Mouse (Mus musculus): ENCODE data around the gene Pold4. TPM values are rescaled to one million over a fixed set of nuclear protein-coding genes. Genes with fewer than 3 reads are reported as not detected.

Gene Pold4
- polyA plus RNA-seq, 1 experiment from 2014 or later, result 15.2 TPM

DNA sequence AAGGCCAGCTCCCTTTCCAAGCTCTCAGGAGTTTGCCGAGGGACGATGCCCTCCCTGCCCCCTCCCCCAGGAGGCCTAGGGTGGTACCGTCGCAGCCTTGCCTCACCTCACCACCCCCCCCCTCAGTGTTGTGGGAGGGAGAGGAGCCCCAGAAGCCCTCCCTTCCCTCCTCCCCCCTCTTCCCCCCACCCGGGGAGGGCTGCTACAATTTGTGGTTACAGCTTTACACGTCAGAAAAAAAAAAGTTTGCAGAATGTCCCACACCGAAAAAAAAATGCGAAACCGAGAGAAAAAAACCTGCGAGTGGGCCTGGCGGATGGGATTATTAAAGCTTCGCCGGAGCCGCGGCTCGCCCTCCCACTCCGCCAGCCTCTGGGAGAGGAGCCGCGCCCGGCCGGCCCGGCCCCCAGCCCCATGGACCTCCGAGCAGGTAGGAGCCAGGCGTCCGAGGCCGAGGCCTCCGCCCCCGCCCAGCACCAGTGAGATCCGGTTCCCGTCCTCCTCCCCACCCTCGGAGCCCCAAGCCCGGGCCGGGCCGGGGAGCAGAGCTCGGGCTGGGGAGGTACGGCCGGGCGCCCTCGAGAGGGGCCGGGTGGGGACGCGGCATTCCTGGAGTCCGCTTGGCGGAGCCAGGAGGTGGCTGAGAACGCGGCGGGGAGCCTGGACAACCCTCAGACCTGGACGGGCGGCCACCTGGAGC, 17.5 kb upstream of the Pold4 start, which contains the start of the genes Clcf1 and AC109138.7:
Clcf1 (plus strand) TSS at position 168 of the 700 bp plus-strand sequence.
AC109138.7 (plus strand) TSS at position 287 of the 700 bp plus-strand sequence.
- Histone ChIP-seq H3K9ac (ENCODE audit: low read length) (peak within 1 kb of the TSS; percentile 65), H3K27ac (ENCODE audit: low read depth, low read length) (no peak within 1 kb of the TSS), H3K4me2 (ENCODE audit: low read depth) (peak within 1 kb of the TSS; percentile 97), H3K9me3 (ENCODE audit: control insufficient read depth, low read length) (no peaks in the 10 kb centered on the region), H3K4me3 (ENCODE audit: low read depth, low read length) (peak within 1 kb of the TSS; percentile 59), H3K36me3 (ENCODE audit: control insufficient read depth, insufficient read depth, low read length) (no peaks in the 10 kb centered on the region), H3K4me1 (ENCODE audit: control insufficient read depth, insufficient read depth, low read length) (peaks cover 8% of the 10 kb centered on the region), H3K27me3 (ENCODE audit: control insufficient read depth, insufficient read depth, low read length) (peaks cover 50% of the 10 kb centered on the region)
- WGBS, result under 1% methylated on average over 49 of the region's 49 CpGs
- ATAC-seq (ENCODE audit: insufficient read depth, low FRiP score, low TSS enrichment) (peak; percentile 50), DNase-seq (ENCODE audit: low spot score) (peak; percentile 59)

DNA sequence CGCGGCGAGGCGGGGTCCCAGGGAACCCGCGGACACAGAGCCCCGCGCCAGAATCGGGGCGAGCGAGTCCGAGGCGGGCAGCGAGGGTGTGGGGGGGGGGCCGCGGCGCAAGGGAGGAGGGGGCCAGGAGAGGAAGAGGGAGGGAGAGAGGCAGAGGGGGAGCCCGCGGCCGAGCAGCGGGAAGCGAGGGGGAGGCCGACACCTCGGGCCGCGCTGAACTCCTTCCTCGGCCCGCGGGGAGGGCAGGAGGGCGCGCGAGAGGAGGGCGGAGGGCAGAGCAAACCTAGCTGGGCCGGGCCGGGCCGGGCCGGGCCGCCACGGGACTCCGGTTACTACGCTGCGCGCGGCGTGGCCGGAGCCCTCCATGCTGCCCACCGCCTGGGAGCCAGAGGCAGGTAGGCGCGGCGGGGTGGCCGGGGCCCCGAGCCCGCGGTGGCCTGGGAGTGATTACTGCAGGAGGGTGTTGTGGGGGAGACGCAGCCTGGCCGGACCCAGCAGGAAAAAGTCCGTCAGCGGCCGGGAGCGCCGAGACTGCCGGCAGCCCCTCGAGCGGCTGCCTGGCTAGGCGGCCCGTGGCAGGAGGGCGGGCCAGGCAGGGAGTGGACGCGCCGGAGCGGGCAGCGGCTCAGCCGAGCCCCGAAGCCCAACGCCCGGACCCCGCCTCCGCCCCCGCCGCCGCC, 16.8 kb upstream of the Pold4 start:
- Histone ChIP-seq H3K27ac (ENCODE audit: low read depth, low read length) (no peak overlapping the region), H3K4me2 (ENCODE audit: low read depth) (peak overlapping the region; percentile 97), H3K4me3 (ENCODE audit: low read depth, low read length) (peak overlapping the region; percentile 59), H3K9me3 (ENCODE audit: control insufficient read depth, low read length) (no peaks in the 10 kb centered on the region), H3K27me3 (ENCODE audit: control insufficient read depth, insufficient read depth, low read length) (peaks cover 50% of the 10 kb centered on the region), H3K4me1 (ENCODE audit: control insufficient read depth, insufficient read depth, low read length) (peaks cover 8% of the 10 kb centered on the region), H3K36me3 (ENCODE audit: control insufficient read depth, insufficient read depth, low read length) (no peaks in the 10 kb centered on the region), H3K9ac (ENCODE audit: low read length) (peak overlapping the region; percentile 65)
- WGBS, result under 1% methylated on average over 35 of the region's 81 CpGs
- DNase-seq (ENCODE audit: low spot score), result peak; percentile 35
- ATAC-seq (ENCODE audit: insufficient read depth, low FRiP score, low TSS enrichment), result 0 out of 2 replicates have a peak, but pooled peaks have one; percentile 20

DNA sequence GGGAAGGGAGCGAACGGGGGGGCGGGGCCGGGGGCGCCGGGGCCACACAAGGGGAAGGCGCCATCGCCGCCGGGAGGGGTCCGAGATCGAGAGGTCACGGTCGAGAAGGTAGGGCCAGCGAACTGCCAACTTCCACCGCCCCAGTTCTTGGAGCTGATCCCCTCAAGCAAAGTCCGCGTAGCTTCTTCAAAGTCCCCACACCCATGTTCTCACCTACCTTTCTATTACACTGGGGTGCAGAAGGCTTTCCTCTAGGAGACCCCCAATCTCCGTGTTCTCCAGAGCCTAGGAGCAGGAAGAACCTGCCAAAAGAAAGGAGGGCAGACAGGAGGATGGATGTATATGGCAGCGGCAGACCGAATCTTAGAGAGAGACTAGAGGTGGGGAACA, 16.3 kb upstream of the Pold4 start:
- 4% methylated on average over 16 of the region's 21 CpGs for WGBS

DNA sequence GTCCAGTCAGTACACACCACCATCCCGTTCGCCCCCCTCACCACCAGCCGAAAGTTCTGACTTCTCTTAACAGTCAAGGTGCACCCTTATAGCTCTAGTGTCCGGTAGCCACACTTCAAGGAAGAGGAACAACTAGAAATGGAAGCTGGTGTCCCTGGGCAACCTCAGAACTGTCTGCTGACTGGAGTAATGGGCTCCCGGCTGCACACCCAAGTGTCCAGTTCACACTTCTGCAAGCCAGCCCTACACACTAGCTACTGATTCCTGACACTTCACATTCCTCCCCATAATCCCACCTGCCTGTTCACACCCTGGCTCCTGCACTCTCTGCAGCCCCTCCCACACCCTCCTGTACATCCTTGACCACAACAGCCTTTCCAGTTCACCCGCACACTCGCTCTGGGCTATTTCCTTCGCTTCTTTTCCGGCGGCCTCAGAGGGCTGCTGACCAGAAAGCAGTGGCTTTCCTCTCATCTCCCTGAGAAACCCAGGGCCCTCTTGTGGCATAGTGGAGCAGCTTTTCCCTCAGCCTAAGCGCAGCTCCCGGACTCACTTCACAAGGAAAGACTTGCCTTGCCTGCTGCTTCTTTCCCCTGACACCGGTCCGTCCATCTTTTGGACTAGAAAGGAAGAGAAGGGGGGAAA, 15.5 kb upstream of the Pold4 start:
- ATAC-seq (ENCODE audit: insufficient read depth, low FRiP score, low TSS enrichment) (no peak), DNase-seq (ENCODE audit: low spot score) (peak; percentile 52)
- 15% methylated on average over 14 of the region's 14 CpGs for WGBS
- Histone ChIP-seq H3K27ac (ENCODE audit: low read depth, low read length) (no peak overlapping the region), H3K4me2 (ENCODE audit: low read depth) (no peak overlapping the region), H3K36me3 (ENCODE audit: control insufficient read depth, insufficient read depth, low read length) (no peaks in the 10 kb centered on the region), H3K9me3 (ENCODE audit: control insufficient read depth, low read length) (no peaks in the 10 kb centered on the region), H3K4me3 (ENCODE audit: low read depth, low read length) (no peak overlapping the region), H3K9ac (ENCODE audit: low read length) (no peak overlapping the region), H3K27me3 (ENCODE audit: control insufficient read depth, insufficient read depth, low read length) (peaks cover 50% of the 10 kb centered on the region), H3K4me1 (ENCODE audit: control insufficient read depth, insufficient read depth, low read length) (peaks cover 8% of the 10 kb centered on the region)

More for the DNA sequence above, 16.3 kb upstream of the Pold4 start:
- ATAC-seq (ENCODE audit: insufficient read depth, low FRiP score, low TSS enrichment) (no peak), DNase-seq (ENCODE audit: low spot score) (peak; percentile 42)
- H3K27ac ChIP-seq (ENCODE audit: low read depth, low read length), result no peak overlapping the region
- H3K9ac ChIP-seq (ENCODE audit: low read length), result peak overlapping the region; percentile 65
- no peaks in the 10 kb centered on the region for H3K36me3 ChIP-seq (ENCODE audit: control insufficient read depth, insufficient read depth, low read length)
- H3K4me1 ChIP-seq (ENCODE audit: control insufficient read depth, insufficient read depth, low read length), result peaks cover 8% of the 10 kb centered on the region
- no peaks in the 10 kb centered on the region for H3K9me3 ChIP-seq (ENCODE audit: control insufficient read depth, low read length)
- H3K4me2 ChIP-seq (ENCODE audit: low read depth), result peak overlapping the region; percentile 97
- peak overlapping the region; percentile 59 for H3K4me3 ChIP-seq (ENCODE audit: low read depth, low read length)
- H3K27me3 ChIP-seq (ENCODE audit: control insufficient read depth, insufficient read depth, low read length), result peaks cover 50% of the 10 kb centered on the region

DNA sequence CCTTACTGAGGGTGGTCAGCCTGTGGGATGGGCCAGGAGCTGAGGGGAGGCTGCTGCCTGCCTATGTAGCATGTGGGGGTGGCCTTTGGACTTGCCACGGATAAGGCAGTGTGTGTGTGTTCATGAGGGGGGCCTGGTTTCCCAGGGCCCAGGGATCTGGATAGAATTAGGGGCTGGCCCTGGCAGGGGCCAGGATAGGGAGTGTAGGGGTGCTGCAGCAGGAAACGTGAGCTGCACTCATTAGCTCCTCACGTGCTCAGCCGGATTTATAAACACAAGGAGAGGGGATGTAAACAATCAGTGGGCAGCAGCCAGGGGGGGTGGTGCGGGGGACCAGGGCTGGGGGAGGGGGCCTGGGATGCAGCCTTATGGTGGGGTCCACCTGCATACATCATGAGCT, 14.6 kb upstream of the Pold4 start:
- Histone ChIP-seq H3K9me3 (ENCODE audit: control insufficient read depth, low read length) (no peaks in the 10 kb centered on the region), H3K9ac (ENCODE audit: low read length) (no peak overlapping the region), H3K4me1 (ENCODE audit: control insufficient read depth, insufficient read depth, low read length) (peaks cover 8% of the 10 kb centered on the region), H3K4me3 (ENCODE audit: low read depth, low read length) (no peak overlapping the region), H3K27me3 (ENCODE audit: control insufficient read depth, insufficient read depth, low read length) (peaks cover 46% of the 10 kb centered on the region), H3K4me2 (ENCODE audit: low read depth) (no peak overlapping the region), H3K27ac (ENCODE audit: low read depth, low read length) (no peak overlapping the region), H3K36me3 (ENCODE audit: control insufficient read depth, insufficient read depth, low read length) (no peaks in the 10 kb centered on the region)
- ATAC-seq (ENCODE audit: insufficient read depth, low FRiP score, low TSS enrichment) (no peak), DNase-seq (ENCODE audit: low spot score) (no peak)
- 9% methylated on average over 5 of the region's 5 CpGs for WGBS

DNA sequence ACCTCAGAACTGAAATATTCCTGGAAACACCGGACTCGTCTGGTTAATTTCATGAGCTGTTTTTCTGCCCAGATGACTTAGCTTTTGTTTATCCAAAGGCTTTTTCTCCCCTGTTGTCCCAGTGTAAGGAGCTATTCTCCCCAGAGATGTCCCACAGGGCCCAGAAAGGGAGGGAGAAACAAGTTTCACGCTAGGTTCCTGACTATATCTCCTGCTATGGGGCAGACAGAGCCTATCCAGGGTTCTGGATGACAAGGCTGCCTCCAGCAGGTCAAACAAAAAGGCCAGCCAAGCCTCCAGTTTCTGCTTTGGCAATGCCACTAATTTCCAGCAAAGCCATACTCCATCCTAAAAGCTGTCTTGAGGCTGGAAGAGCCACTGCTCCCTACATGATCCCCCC, 13.8 kb upstream of the Pold4 start:
- Histone ChIP-seq H3K27ac (ENCODE audit: low read depth, low read length) (no peak overlapping the region), H3K9ac (ENCODE audit: low read length) (no peak overlapping the region)

DNA sequence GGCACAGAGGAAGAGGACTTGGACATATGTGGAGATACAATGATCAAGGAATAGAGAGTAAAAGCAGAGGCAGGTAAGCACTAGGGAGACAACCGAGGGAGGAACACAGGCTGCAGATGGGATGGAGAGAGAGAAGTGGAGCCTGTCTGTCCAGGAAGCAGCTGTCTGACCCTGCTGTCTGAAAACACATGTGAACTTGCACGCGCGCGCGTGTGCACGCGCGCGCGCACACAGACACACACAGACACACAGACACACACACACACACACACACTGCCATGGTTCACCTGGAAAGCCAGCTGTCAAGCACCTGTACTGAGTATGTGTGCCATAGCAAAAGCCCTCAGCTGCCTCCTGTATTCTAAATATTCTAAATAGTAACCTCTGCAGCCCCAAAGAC, 13.4 kb upstream of the Pold4 start:
- Histone ChIP-seq H3K27me3 (ENCODE audit: control insufficient read depth, insufficient read depth, low read length) (peaks cover 37% of the 10 kb centered on the region), H3K4me1 (ENCODE audit: control insufficient read depth, insufficient read depth, low read length) (peaks cover 8% of the 10 kb centered on the region), H3K4me2 (ENCODE audit: low read depth) (no peak overlapping the region), H3K4me3 (ENCODE audit: low read depth, low read length) (no peak overlapping the region), H3K9ac (ENCODE audit: low read length) (no peak overlapping the region), H3K9me3 (ENCODE audit: control insufficient read depth, low read length) (no peaks in the 10 kb centered on the region), H3K36me3 (ENCODE audit: control insufficient read depth, insufficient read depth, low read length) (no peaks in the 10 kb centered on the region), H3K27ac (ENCODE audit: low read depth, low read length) (no peak overlapping the region)
- WGBS, result 88% methylated on average over 11 of the region's 11 CpGs
- no peak for ATAC-seq (ENCODE audit: insufficient read depth, low FRiP score, low TSS enrichment)
- DNase-seq (ENCODE audit: low spot score), result no peak

More for the DNA sequence above, 13.8 kb upstream of the Pold4 start:
- H3K27me3 ChIP-seq (ENCODE audit: control insufficient read depth, insufficient read depth, low read length), result peaks cover 41% of the 10 kb centered on the region
- WGBS, result 69% methylated on average over 3 of the region's 3 CpGs
- no peaks in the 10 kb centered on the region for H3K36me3 ChIP-seq (ENCODE audit: control insufficient read depth, insufficient read depth, low read length)
- DNase-seq (ENCODE audit: low spot score) (no peak), ATAC-seq (ENCODE audit: insufficient read depth, low FRiP score, low TSS enrichment) (no peak)
- H3K4me1 ChIP-seq (ENCODE audit: control insufficient read depth, insufficient read depth, low read length), result peaks cover 8% of the 10 kb centered on the region
- no peaks in the 10 kb centered on the region for H3K9me3 ChIP-seq (ENCODE audit: control insufficient read depth, low read length)
- H3K4me2 ChIP-seq (ENCODE audit: low read depth), result no peak overlapping the region
- H3K4me3 ChIP-seq (ENCODE audit: low read depth, low read length), result no peak overlapping the region

DNA sequence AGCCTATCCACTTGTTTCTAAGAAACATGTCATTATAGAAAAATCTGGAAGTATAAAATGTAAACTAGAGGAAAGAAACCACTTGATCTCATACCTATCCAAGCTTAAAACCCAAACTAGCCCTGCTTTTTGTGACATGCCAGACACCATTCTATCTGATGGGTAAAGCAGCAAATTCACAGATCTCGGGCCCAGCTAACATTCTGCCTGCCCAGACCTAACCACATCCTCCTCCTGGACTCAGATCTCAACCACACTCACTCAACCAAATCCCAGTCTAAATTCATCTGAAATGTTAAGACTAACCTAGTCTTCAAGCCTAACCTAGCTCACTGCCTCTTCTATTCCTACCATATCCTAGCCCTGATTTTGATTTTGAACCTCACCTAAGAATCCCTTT, 12.9 kb upstream of the Pold4 start:
- WGBS, result 79% methylated on average over 1 of the region's 1 CpGs
- peaks cover 8% of the 10 kb centered on the region for H3K4me1 ChIP-seq (ENCODE audit: control insufficient read depth, insufficient read depth, low read length)
- H3K27me3 ChIP-seq (ENCODE audit: control insufficient read depth, insufficient read depth, low read length), result peaks cover 32% of the 10 kb centered on the region

More for the DNA sequence above, 12.9 kb upstream of the Pold4 start:
- Histone ChIP-seq H3K27ac (ENCODE audit: low read depth, low read length) (no peak overlapping the region), H3K4me3 (ENCODE audit: low read depth, low read length) (no peak overlapping the region), H3K9ac (ENCODE audit: low read length) (no peak overlapping the region), H3K36me3 (ENCODE audit: control insufficient read depth, insufficient read depth, low read length) (no peaks in the 10 kb centered on the region), H3K9me3 (ENCODE audit: control insufficient read depth, low read length) (no peaks in the 10 kb centered on the region), H3K4me2 (ENCODE audit: low read depth) (no peak overlapping the region)
- DNase-seq (ENCODE audit: low spot score), result no peak
- ATAC-seq (ENCODE audit: insufficient read depth, low FRiP score, low TSS enrichment), result no peak

Data from neural tube, embryonic 11.5 days (tissue).